Mouse (Mus musculus): ENCODE data around the gene Esp4. TPM values are rescaled to one million over a fixed set of nuclear protein-coding genes. Genes with fewer than 3 reads are reported as not detected.
"Not testable (repeated sequence)": the region's sequence is repeated elsewhere in the genome, so short reads cannot be mapped to it uniquely, and the experiment has no call there.

The Esp4 gene
- polyA plus RNA-seq (2015; fragmentation: Nextera tagmentation; extraction: Ambion mirVana), result not detected in 2 replicates

GRCm38 (mm10) chr17:40598294-40598693, at the start of gene Esp4:
Gene Esp4, plus strand, starts transcription at chr17:40598594.
- no peak within 1 kb of the TSS for H3K27ac ChIP-seq (ENCODE audit: low read depth)
- no peak within 1 kb of the TSS for H3K9ac ChIP-seq (replicated peaks)
- no peaks in the 10 kb centered on the region for H3K27me3 ChIP-seq (ENCODE audit: insufficient read depth, low read length)
- no peak within 1 kb of the TSS for H3K4me2 ChIP-seq (ENCODE audit: low read depth, low read length)
- ATAC-seq (no peak), DNase-seq (no peak)
- no peak within 1 kb of the TSS for H3K4me3 ChIP-seq (ENCODE audit: low read depth, low read length)
- no peaks in the 10 kb centered on the region for H3K36me3 ChIP-seq (replicated peaks; ENCODE audit: insufficient read depth, low read length)
- H3K9me3 ChIP-seq (ENCODE audit: low read length), result no peaks in the 10 kb centered on the region
- no peaks in the 10 kb centered on the region for H3K4me1 ChIP-seq (ENCODE audit: insufficient read depth)
- no peak for TF ChIP-seq EP300 (IDR thresholded peaks at IDR 0.05; ENCODE audit: low read depth)
- TF ChIP-seq CTCF (IDR thresholded peaks at IDR 0.05; ENCODE audit: low read depth), result no peak

GRCm38 (mm10) chr17:40553470-40553869, 44.9 kb upstream of the Esp4 start:
- H3K36me3 ChIP-seq (replicated peaks; ENCODE audit: insufficient read depth, low read length), result no peaks in the 10 kb centered on the region
- no peak overlapping the region for H3K4me3 ChIP-seq (ENCODE audit: low read depth, low read length)
- ATAC-seq, result no peak
- TF ChIP-seq EP300 (IDR thresholded peaks at IDR 0.05; ENCODE audit: low read depth) (no peak), CTCF (IDR thresholded peaks at IDR 0.05; ENCODE audit: low read depth) (no peak)
- DNase-seq, result no peak
- H3K9ac ChIP-seq (replicated peaks), result no peak overlapping the region
- no peaks in the 10 kb centered on the region for H3K9me3 ChIP-seq (ENCODE audit: low read length)
- H3K4me1 ChIP-seq (ENCODE audit: insufficient read depth), result no peaks in the 10 kb centered on the region
- no peak overlapping the region for H3K4me2 ChIP-seq (ENCODE audit: low read depth, low read length)
- no peak overlapping the region for H3K27ac ChIP-seq (ENCODE audit: low read depth)
- H3K27me3 ChIP-seq (ENCODE audit: insufficient read depth, low read length), result no peaks in the 10 kb centered on the region
- 63% methylated on average over 1 of the region's 1 CpGs for whole genome bisulfite sequencing (ENCODE audit: insufficient replicate concordance)

- Histone ChIP-seq H3K36me3 (replicated peaks; ENCODE audit: insufficient read depth, low read length) (no peaks in the 10 kb centered on the region), H3K9me3 (ENCODE audit: low read length) (no peaks in the 10 kb centered on the region), H3K27me3 (ENCODE audit: insufficient read depth, low read length) (no peaks in the 10 kb centered on the region), H3K9ac (replicated peaks) (no peak within 1 kb of the TSS), H3K4me1 (ENCODE audit: insufficient read depth) (no peaks in the 10 kb centered on the region), H3K27ac (ENCODE audit: low read depth) (no peak within 1 kb of the TSS), H3K4me2 (ENCODE audit: low read depth, low read length) (no peak within 1 kb of the TSS), H3K4me3 (ENCODE audit: low read depth, low read length) (no peak within 1 kb of the TSS)
- 74% methylated on average over 5 of the region's 5 CpGs for WGBS (ENCODE audit: insufficient replicate concordance)
- no peak for DNase-seq
- ATAC-seq, result no peak
- TF ChIP-seq CTCF (IDR thresholded peaks at IDR 0.05; ENCODE audit: low read depth), result no peak
- TF ChIP-seq EP300 (IDR thresholded peaks at IDR 0.05; ENCODE audit: low read depth), result no peak
Measured at GRCm38 (mm10) chr17:40561207-40561606, 37.2 kb upstream of the Esp4 start, which contains the start of gene Esp6. Gene Esp6, plus strand, starts transcription at chr17:40561507.

GRCm38 (mm10) chr17:40583906-40584305, 14.5 kb upstream of the Esp4 start:
- not testable (repeated sequence) for H3K27me3 ChIP-seq (ENCODE audit: insufficient read depth, low read length); H3K4me2 ChIP-seq (ENCODE audit: low read depth, low read length); H3K36me3 ChIP-seq (replicated peaks; ENCODE audit: insufficient read depth, low read length); H3K9me3 ChIP-seq (ENCODE audit: low read length); ATAC-seq; H3K4me1 ChIP-seq (ENCODE audit: insufficient read depth); DNase-seq; H3K27ac ChIP-seq (ENCODE audit: low read depth); H3K9ac ChIP-seq (replicated peaks); H3K4me3 ChIP-seq (ENCODE audit: low read depth, low read length)
- WGBS (ENCODE audit: insufficient replicate concordance), result 49% methylated on average over 6 of the region's 6 CpGs

- Histone ChIP-seq H3K27ac (ENCODE audit: low read depth) (no peak overlapping the region), H3K36me3 (replicated peaks; ENCODE audit: insufficient read depth, low read length) (no peaks in the 10 kb centered on the region), H3K9ac (replicated peaks) (no peak overlapping the region), H3K4me1 (ENCODE audit: insufficient read depth) (no peaks in the 10 kb centered on the region), H3K4me2 (ENCODE audit: low read depth, low read length) (no peak overlapping the region), H3K27me3 (ENCODE audit: insufficient read depth, low read length) (no peaks in the 10 kb centered on the region), H3K4me3 (ENCODE audit: low read depth, low read length) (no peak overlapping the region), H3K9me3 (ENCODE audit: low read length) (no peaks in the 10 kb centered on the region)
- TF ChIP-seq CTCF (IDR thresholded peaks at IDR 0.05; ENCODE audit: low read depth) (no peak), EP300 (IDR thresholded peaks at IDR 0.05; ENCODE audit: low read depth) (no peak)
- DNase-seq (no peak), ATAC-seq (no peak)
Measured at GRCm38 (mm10) chr17:40591297-40591696, 7.1 kb upstream of the Esp4 start.

GRCm38 (mm10) chr17:40631775-40632174, 33.4 kb downstream of the Esp4 start, which contains the start of gene Esp3:
Gene Esp3, plus strand, starts transcription at chr17:40632075.
- H3K27me3 ChIP-seq (ENCODE audit: insufficient read depth, low read length); H3K4me2 ChIP-seq (ENCODE audit: low read depth, low read length); ATAC-seq; DNase-seq; H3K4me1 ChIP-seq (ENCODE audit: insufficient read depth); H3K27ac ChIP-seq (ENCODE audit: low read depth); H3K9me3 ChIP-seq (ENCODE audit: low read length); H3K4me3 ChIP-seq (ENCODE audit: low read depth, low read length); H3K36me3 ChIP-seq (replicated peaks; ENCODE audit: insufficient read depth, low read length); H3K9ac ChIP-seq (replicated peaks): not testable (repeated sequence)
- WGBS (ENCODE audit: insufficient replicate concordance), result 67% methylated on average over 1 of the region's 1 CpGs

Other genes with a start within 250 kb of the Esp4 start
- gene Esp8, start 78.6 kb upstream of the Esp4 start, polyA plus RNA-seq (2015; fragmentation: Nextera tagmentation; extraction: Ambion mirVana), result not detected in 2 replicates
- not detected in 2 replicates for gene Esp6, start 37.1 kb upstream of the Esp4 start, polyA plus RNA-seq (2015; fragmentation: Nextera tagmentation; extraction: Ambion mirVana)
- gene Esp3, start 33.5 kb downstream of the Esp4 start, polyA plus RNA-seq (2015; fragmentation: Nextera tagmentation; extraction: Ambion mirVana), result not detected in 2 replicates
- not detected in 2 replicates for gene Esp1, start 128.5 kb downstream of the Esp4 start, polyA plus RNA-seq (2015; fragmentation: Nextera tagmentation; extraction: Ambion mirVana)
- gene Crisp2, start 208.4 kb downstream of the Esp4 start, polyA plus RNA-seq (2015; fragmentation: Nextera tagmentation; extraction: Ambion mirVana), result 0.13 and 0.15 TPM in 2 replicates
- gene Rhag, start 212.5 kb downstream of the Esp4 start, polyA plus RNA-seq (2015; fragmentation: Nextera tagmentation; extraction: Ambion mirVana), result 61.6 and 71.2 TPM in 2 replicates

All from liver, postnatal 0 days (tissue).